Mouse (Mus musculus) forelimb bud, embryonic 11.5 days (tissue): ENCODE results near the gene Urod.

Experiments
- DNase-seq: peaks from one replicate; pipeline ENCODE4 v3.0.0-alpha.2; 2012; ENCODE audit warnings: low read depth, low spot score

The Urod gene

DNA sequence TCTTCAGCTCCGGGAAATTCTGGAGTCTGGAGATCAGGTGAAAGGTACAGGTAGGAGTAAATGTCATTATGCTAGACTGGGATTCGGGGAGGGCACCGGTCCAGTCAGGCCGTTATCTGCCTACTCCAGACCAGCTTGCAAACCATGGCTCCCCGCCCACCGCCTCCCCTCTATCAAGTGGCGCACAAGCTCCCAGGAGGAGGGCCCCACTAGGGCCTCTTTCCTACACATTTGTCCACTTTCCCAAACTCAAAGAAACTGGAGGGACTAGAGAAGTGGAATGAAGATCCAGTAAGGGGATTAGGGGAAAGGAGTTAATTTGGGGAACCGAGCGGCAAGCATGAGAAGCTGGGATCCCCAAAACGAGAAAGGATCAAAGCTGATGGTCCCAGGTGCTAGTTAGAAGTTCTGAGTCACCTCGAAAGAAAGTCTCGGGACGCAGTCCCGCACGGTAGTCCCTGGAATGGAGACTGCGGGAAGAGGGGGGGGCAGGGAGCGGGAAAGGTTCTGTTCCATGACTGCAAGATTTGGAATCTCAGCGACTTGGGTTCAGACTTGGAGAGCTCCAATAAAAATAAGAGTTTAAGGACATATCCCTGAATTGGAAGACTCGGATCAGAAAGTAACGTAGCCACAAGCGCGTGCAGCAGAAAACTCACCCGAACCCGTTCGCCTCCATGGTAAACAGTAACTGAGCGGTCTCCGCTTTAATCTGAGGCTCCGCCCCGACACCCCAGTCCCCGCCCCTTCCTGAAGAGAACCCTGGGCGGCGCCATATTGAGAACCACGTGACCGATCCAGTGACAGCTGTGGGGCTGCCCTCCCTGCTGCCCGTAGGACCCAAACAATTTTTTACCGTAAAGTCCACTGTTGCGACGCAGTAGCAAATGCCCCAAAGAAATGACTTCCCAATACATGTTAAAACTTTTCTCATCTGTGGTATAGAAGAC is at the start of gene Urod:
Gene Urod, minus strand, starts transcription at position 742 of the 950 bp plus-strand sequence.
- DNase-seq = peak; percentile 94

DNA sequence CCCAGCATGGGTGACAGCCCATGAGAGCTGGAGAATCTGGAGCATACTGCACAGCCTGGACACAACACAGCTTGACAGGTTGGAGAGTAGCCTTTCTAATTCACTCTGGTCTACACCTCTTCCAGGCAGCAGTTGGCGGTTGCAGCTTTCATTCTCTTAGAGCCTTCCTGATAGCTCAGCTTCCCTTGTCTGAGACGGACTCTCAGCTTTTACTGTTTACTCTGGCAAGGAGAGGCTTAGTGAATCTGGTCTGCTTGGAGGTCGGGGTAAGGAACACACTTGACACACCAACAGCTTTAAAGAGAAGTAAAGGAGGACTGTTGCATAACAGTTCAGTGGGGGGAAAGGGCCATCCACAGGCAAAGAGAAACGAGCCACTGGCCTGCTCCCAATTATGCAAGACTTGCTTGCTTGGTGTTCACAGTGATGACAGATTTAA is 47.1 kb upstream of the Urod start:
- DNase-seq = no peak

- DNase-seq = no peak
Measured at GRCm38 (mm10) chr4:117040791-117041190, 46.6 kb upstream of the Urod start.

GRCm38 (mm10) chr4:117039925-117040687 is 45.9 kb upstream of the Urod start:
- peak; percentile 48 for DNase-seq

- DNase-seq = no peak
Measured at GRCm38 (mm10) chr4:117031105-117031504, 36.9 kb upstream of the Urod start.

- no peak for DNase-seq
Measured at GRCm38 (mm10) chr4:117023469-117023868, 29.3 kb upstream of the Urod start.

DNA sequence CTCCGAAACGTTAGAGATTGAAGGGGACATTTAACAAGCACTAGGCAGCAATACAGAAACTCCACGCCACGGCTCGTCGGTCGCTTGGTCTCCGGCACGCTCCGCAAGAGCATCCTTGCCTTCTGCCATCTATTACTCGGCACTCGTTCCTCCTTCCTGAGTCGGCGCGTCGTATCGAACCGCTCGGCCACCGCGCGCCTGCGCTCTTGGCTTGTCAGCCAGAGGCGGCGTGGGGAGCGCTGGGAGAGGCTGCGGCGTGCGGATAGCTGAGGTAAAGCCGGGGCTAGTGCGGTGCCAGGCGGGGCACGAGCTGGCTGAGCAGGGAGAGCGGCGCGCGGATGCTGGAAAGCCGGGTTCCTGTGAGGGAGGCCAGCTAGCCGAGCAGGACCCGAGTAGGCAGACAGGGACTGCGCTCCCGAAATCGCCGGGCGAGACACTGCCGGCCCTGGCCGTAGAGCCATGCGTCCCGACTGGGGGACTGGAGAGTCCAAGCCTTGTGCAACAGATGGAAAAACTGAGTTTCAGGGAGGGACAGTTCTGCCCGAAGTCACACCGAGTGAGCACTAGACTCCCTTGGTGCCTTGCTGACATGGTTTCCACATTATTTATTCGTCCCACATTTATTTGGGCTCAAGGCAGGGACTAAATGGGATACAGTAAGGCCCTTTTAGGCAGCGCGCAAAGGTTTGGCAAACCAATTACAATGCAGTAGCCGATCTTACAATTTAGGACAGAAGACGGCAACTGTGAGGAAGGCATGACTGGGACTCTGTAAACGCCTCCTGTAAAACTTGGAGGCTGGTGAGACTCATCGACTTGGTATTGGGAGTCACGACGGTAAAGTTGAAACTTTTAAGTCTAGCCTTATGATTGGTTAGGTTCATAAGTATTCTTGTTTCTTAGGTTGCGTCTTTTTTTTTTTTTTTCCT is 25.3 kb upstream of the Urod start, which contains the start of gene Eif2b3:
Gene Eif2b3, plus strand, starts transcription at position 197 of the 929 bp plus-strand sequence.
- peak; percentile 91 for DNase-seq

- DNase-seq = no peak
Measured at GRCm38 (mm10) chr4:117018327-117018726, 24.1 kb upstream of the Urod start.

GRCm38 (mm10) chr4:117017738-117018137 is 23.5 kb upstream of the Urod start:
- DNase-seq = no peak

- no peak for DNase-seq
Measured at GRCm38 (mm10) chr4:117014901-117015415, 20.7 kb upstream of the Urod start.

DNA sequence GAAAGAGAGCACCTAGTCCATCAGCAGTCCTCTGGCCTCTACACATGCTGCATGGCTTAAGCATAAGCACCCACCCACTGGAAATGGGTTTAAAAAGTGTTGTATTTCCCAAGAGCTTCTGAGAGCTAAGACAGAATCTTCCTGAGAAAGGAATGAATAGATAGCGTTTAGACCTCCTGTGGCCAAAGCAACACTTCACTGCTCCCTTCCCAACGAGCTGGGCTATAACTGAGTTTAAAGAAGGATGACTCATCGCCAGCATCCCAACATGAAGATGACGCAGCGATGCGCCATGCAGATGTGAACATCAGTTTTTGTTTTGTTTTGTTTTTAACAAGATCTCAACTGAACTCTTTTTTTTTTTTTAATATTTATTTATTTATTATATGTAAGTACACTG is 19.4 kb upstream of the Urod start:
- DNase-seq = no peak

DNA sequence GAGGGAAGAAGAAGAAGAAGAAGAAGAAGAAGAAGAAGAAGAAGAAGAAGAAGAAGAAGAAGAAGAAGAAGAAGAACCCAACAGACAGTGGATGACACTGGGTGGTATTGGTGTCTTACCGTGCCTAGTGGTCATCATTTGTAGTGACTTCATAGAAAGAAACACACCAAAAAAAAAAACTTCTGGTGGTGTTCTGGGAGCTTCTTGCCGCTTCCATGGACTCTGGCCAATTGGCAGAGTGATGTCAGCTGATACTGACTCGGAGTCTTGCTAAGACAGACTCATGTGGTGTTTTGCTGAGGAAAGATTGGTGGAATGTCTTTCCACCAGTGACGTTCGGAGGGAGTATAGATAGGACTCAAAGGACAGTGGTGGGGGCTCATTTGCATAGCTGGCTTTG is 16.0 kb upstream of the Urod start:
- DNase-seq = no peak

DNA sequence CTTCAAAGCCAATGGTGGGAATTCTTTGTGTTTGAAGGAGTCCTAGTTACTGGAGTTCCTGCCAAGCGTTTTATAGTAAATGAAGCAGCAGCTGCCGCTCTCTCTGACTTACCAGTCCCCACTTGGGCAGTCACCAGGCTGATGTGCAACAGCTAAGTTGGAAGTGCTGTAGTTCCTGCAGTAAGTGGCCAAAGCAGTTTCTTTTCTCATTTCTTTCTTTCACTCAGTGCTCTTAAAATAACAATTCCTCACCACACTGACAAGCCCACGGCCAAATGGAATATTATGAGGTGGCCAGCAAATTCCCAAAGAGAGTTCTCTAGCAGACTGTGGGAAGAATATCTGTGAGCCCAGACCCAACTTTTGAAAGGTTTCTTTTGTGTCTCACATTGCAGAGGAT is 12.8 kb upstream of the Urod start:
- DNase-seq = no peak

GRCm38 (mm10) chr4:117005611-117006400 is 11.6 kb upstream of the Urod start:
- DNase-seq = no peak

DNA sequence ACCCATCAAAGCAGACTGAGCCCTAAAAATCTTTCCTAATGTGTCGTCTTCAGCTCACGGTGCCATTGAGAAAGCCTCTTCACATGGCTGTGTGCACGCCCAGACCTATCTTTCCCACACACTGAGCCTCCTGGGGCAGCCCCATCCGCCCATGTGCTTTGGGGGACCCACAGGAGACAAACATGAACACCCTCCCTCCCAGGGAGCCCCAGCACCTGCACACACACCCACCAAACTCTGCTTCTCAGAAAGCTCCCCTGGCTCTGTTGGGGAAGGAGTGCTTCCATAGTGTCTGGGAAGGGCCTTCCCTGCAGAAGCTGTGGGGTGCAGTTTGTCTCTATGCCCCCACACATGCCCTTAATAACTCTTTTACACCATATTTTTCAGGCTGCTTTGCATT is 10.4 kb upstream of the Urod start:
- no peak for DNase-seq

DNA sequence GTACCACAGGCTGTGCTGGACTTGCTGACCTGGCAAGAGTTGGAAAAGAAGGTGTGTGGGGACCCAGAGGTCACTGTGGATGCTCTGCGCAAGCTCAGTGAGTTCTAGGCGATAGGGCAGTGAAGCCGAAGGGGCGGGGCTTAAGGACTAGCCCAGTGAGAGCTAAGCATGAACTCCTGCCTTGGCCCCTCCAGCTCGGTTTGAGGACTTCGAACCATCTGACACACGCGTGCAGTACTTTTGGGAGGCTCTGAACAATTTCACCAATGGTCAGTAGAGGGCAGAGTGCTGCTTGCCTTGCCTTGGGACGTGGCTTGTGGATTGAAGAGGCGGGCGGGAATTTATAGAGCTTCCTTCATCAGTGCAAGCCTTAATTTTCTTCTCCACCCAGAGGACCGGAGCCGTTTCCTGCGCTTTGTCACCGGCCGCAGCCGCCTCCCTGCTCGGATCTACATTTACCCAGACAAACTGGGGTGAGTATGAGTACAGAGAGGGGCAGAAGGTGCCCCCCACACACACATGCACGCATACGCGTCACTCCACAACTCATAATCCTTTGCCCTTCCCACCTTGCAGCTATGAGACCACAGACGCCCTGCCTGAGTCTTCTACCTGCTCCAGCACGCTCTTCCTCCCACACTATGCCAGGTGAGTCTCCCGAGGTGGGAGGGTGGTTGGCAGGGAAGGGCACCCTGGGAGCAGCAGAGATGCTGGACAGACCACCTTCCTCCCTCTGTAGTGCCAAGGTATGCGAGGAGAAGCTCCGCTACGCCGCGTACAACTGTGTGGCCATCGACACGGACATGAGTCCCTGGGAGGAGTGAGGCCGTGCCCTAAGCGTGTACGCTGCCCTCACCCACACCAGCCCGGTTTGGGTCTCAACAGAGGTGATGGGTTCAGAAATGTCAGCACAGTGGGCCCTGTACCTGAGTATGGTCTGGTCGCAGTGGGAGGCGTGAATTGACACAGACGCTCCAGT is 8.6 kb upstream of the Urod start:
- peak; percentile 78 for DNase-seq

DNA sequence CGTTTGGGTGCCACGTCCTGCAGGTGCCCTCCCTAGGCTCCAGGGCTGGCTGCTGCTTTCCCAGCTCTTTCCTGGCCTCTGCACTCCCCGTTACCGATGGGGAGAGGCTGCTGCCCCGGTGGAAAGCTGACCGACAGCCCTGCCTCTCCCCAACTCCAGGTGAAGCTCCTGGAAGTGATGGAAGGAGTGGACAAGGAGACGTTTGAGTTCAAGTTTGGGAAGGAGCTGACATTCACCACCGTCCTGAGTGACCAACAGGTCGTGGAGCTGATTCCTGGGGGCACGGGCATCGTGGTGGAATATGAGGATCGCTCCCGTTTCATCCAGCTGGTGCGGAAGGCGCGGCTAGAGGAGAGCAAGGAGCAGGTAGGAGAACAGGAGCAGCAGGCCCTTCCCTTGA is 7.7 kb upstream of the Urod start:
- no peak for DNase-seq

GRCm38 (mm10) chr4:116999513-117000154 is 5.4 kb upstream of the Urod start:
- no peak for DNase-seq

DNA sequence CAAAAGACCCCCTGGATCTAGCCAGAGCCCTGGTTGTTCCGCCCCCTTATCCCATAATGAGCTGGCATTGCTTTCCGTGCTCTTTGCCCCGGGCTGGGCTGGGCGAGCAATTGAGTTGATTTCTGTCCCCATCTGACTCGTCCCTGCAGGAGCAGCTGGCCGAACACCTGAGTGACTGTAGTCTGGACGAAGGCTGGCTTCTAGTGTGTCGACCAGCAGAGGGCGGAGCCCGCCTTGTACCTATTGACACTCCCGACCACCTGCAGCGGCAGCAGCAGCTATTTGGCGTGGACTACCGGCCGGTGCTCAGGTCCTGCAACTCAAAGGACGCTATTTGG is 1.6 kb upstream of the Urod start:
- DNase-seq = peak; percentile 37
